Mouse (Mus musculus) spleen, embryonic (tissue): ENCODE measurements at regions not wholly inside any gene's neighbourhood (a gene's known extent, or its start where the extent isn't known, plus 50 kb on each side); places are given as distances from the start of the nearest gene placed in this dataset.

ENCODE experiments used
- CTCF ChIA-PET: fragments of 350-600 bp; sonication (Branson Sonifier 250); formaldehyde crosslinking; loops from one replicate; lab custom pipeline; 2022; lab: Charles Lee

DNA sequence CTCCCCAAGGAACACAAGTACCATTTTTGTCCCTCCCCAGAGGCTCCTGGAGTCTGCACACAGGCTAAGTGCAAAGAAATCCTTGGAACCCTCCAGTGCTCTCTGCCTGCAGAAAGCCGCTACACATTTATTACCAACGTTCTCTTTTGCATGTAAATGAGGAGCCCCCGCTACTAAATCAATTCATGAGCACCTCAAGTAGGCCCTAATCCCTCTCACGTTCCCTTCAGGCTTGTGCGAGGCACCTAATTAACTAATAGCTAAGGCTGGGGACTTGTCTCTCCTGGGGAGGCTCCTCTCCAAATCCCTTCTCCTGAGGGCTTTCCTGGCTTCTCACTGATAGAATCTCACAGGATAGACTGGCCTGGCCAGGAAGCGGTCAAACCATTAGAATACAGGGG is 568.6 kb upstream of the Adam5 start:
- CTCF ChIA-PET: no interaction called here

- CTCF ChIA-PET: no interaction called here
These were observed 565.8 kb upstream of the Adam5 start for GRCm38 (mm10) chr8:25389947-25390346.

- CTCF ChIA-PET: no interaction called here
These were observed 565.2 kb upstream of the Adam5 start for GRCm38 (mm10) chr8:25389371-25389855.

- CTCF ChIA-PET: no interaction called here
These were observed 564.6 kb upstream of the Adam5 start for GRCm38 (mm10) chr8:25388811-25389210.

DNA sequence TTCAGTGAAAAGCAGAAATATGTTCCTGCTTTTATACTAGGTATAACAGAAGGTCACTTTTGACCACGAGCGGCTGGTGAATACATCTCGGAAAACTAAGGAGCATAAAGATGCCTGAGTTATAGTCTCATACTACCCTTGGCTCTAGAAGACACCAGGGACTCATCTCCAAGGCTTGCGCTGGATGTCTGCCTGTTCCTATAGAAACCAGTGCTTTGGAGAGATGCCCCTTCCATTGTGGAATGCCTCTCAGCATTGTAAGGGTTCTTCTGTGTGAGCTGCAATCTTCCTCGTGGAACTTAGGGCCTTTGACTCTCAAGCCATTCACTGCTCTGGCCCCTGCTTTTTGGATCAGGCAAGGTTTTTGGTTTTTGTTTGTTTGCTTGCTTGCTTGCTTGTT is 561.0 kb upstream of the Adam5 start:
- CTCF ChIA-PET: no interaction called here

DNA sequence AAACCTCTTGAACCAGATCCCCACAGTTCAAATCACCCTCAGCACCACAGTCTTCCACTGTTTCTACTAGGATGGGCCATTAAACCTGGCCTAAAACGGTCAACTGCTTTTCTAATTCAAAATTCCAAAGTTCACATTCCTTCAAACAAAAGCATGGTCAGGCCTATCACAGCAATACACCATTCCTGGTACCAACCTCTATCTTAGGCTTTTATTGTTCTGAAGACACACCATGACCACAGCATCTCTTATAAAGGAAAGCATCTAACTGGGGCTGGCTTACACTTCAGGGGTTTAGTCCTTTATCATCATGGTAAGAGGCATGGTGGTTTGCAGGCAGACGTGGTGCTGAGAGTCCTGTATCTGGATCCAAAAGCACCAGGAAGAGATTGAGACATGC is 560.4 kb upstream of the Adam5 start:
- CTCF ChIA-PET: no interaction called here

- CTCF ChIA-PET: no interaction called here
These were observed 549.1 kb upstream of the Adam5 start for GRCm38 (mm10) chr8:25373276-25373675.

DNA sequence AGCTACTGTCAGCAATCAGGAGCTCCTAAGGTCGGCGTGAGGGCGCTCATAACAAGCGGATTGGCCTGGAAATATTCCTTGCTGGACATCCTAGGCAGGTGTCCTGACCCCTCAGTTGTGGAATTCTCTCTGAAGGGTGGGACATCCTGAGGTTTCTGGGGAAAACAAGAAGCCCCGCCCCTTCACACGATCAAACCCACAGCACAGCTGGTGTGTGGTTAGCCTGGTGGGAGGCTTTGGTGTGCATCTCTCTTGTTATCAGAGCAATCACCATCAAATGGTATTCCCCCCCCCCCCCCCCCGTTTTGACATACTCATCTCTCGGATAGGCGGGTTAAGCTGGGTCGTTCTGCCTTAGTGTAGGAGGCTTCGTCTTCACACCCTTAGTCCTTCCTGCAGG is 546.8 kb upstream of the Adam5 start:
- CTCF ChIA-PET: no interaction called here

- CTCF ChIA-PET: no interaction called here
These were observed 545.2 kb upstream of the Adam5 start for GRCm38 (mm10) chr8:25369331-25369730.

- CTCF ChIA-PET: no interaction called here
These were observed 544.5 kb upstream of the Adam5 start for GRCm38 (mm10) chr8:25368561-25369091.

- CTCF ChIA-PET: no interaction called here
These were observed 543.8 kb upstream of the Adam5 start for GRCm38 (mm10) chr8:25367806-25368549.

- CTCF ChIA-PET: no interaction called here
These were observed 542.0 kb upstream of the Adam5 start for GRCm38 (mm10) chr8:25366181-25366580.

GRCm38 (mm10) chr8:25362656-25363055 is 538.5 kb upstream of the Adam5 start:
- CTCF ChIA-PET: no interaction called here

DNA sequence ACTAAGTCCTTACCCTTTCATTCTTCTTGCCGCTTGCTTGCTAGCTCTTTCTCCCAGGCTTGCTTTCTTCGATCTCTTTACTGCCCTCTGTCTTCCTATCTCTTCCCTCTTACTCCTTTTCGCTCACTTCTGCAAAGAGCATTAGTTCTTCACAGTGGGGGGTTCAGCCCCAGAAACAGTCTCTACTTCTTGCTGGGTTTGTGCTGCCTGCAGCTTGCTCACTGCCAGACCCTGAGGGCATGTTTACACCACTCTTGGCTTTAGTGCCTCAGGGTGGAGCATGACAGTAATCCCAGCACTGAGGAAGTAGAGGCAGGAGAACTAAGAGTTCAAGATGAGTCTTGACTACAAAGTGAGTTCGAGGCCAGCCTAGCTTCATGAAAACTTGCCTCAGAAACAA is 538.0 kb upstream of the Adam5 start:
- CTCF ChIA-PET: no interaction called here

- CTCF ChIA-PET: no interaction called here
These were observed 537.3 kb upstream of the Adam5 start for GRCm38 (mm10) chr8:25361420-25361819.

DNA sequence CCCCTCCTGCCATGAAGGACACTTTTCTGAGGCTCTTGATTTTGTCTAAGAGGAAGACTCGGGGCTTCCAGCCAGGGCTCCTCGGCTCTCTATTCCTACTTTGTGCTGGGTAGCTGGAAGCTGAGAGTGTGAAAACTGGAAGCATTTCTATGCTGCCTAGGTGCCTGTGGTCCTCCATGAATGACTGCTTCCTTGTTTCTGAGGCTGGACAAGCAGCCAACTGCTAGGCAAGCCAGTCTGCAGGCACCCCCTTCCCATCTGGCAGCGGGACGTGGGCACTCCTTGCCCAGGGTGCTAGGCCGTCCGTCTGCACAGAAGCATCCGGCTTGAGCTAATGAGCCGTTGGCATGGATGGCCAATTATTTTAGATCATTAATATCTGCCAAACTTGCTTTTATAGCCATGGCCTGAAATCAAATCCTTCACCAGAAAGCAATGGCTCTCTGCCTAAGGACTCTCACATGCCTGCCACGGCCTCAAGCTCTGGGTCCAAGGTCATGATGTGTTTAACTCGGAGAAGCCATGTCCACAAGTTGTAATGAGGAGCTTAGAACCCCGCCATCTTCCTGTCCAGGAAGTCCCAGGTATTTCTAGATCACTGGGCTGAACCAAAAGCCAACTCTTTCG is 534.5 kb upstream of the Adam5 start:
- CTCF ChIA-PET: no interaction called here

DNA sequence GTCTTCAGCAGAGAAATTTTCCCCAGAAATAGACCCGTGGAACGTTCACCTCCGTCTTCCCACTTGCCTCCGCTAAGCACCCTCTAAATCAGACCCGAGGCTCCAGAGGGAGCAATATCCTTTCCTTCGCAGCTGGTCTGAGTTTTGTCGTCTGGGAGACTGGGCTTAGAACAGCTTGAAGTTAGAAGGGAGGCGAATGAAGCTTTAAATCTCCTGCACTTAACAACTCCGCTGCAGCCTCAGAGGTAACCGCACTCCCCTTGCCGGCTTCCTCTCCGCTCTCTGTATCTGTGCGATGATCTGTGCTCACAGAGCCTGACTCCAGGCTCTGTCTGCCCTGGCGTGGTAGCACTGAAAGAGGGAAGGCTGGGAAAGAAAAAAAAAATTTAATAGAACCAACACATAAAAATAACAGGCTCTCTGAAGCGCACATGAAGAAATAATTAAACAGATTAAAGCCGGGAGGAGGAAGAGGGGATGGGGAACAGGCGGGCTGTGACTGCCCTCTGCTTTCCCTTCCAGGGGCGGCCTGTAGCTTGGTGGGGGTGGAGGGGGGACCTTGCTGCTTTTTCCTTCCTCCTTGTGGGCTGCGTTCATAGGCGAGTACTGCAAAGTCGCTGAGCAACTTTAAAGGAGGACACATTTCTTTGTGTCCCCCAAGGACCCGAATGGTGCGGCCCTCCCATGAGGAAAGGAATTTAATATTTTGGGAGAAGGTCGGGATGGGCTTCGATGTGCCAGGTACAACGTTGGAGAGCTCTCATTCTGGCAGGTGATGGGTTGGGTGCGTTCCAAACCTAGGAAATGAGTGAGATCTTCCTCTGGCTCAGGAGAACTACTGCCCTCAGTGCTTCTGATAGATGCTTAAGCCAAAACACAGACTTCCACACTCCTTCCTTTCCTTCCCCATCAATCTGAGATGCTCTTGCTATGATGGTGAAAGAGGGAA is 529.9 kb upstream of the Adam5 start:
- CTCF ChIA-PET: no interaction called here

DNA sequence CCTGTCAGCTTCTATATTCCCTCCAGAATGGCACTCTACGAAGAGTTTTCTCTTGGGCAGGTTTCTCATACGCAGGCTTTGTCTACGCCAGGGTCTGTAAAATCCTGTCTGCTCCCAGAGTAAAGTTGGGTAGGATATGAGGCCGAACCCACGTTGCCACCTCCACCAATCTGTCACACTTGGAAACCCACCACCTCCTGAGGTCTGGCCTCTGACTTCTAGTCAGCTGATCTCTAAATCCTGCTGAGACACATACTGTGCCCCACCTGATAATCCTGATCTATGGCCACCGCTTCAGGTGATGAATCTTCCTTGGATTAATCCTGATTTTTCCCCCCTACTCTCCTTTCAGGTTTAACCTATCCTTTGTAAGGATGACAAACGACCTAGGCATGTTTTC is 529.2 kb upstream of the Adam5 start:
- CTCF ChIA-PET: no interaction called here

- CTCF ChIA-PET: no interaction called here
These were observed 524.0 kb upstream of the Adam5 start for GRCm38 (mm10) chr8:25348003-25348683.

DNA sequence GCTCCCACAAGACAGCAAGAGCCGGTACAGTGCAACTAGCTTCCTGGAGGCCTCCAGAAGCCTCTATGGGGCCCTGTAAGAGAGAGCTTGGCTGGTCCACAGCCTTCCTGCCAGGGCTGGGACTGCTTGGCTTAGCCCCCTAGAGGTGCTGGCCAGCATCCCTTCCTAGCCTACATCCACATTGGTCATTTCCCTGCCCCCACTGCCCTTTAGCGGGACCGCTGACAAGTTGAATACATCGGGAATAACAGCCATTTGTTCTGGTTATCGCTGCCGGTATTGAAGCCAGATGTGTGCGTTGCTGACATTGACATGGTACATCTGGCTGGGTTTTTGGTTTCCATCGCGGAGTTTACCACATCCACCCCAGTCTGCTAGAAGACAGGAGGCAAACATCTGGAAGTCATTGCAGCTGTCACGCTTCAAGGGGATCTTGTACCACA is 519.0 kb upstream of the Adam5 start:
- CTCF ChIA-PET: no interaction called here

DNA sequence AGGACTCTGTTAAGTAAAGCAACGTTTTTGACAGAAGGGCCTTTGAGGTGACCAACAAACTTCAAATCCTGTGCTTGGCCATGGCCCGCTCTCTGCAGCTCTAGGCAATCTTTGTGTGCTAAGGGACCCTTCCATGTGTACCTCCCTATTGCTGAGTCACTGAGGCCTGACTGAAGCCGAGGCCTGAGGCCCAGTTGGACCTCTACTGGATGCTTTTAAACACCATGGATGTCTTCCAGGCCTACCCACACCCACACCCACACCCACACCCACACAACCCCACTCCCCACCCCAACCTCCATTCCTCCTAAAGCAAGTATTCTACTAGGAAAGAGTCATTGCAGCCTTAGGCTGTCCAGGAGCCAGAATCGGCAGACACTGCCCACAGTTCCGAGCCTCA is 518.3 kb upstream of the Adam5 start:
- CTCF ChIA-PET: no interaction called here
